In the genomic region with DNA sequence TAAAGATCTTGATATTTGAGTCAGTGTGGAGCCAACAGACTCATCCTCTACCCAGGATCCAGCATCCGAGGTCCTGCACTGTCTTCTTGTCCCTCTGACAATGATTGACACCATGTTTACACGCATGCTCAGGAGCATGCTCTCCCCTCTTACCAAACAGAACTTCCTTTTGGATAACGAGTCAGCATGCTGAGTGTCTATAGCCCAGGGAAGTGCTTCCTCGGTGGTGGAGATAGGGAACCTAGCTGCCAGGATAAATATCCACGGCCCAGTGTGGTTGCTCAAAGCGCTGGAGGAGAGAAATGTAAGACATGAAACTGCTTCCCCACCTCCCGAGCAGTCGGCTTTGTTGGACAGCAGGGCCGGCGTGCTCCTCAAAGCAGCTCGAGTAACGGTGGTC, we compare ENCODE assay signal across 21 mouse cellular contexts.
DNase-seq lines count a peak whose midpoint lies in the region; ATAC-seq and TF ChIP-seq lines count a peak whose summit lies in the region.
"Had no signal": no experiment of that assay in that cellular context is flagged by ENCODE, and none has a peak within 500 bp of the region (broad histone marks: within the 10 kb centered on the region; RNA-seq: fewer than 3 reads in every experiment).

No protein-coding gene starts in this region.

- 45% methylated on average over 12 of the region's 12 CpGs for WGBS in heart, embryonic 12.5 days
- 48% methylated on average over 12 of the region's 12 CpGs for WGBS in liver, embryonic 12.5 days (ENCODE audit: insufficient replicate concordance)
- WGBS in liver, embryonic 11.5 days: 54% methylated on average over 12 of the region's 12 CpGs
- WGBS in heart, embryonic 14.5 days: 48% methylated on average over 12 of the region's 12 CpGs
- 53% methylated on average over 12 of the region's 12 CpGs for WGBS in liver, postnatal 0 days (ENCODE audit: insufficient replicate concordance)

- no peaks in the 10 kb centered on the region for H3K9me3 ChIP-seq in heart, embryonic 12.5 days (replicated peaks)
- no peaks in the 10 kb centered on the region for H3K9me3 ChIP-seq in liver, embryonic 12.5 days (replicated peaks)
- H3K9me3 ChIP-seq in liver, embryonic 11.5 days (ENCODE audit: control insufficient read depth, low read length): no peaks in the 10 kb centered on the region
- no peaks in the 10 kb centered on the region for H3K9me3 ChIP-seq in heart, embryonic 14.5 days (ENCODE audit: control insufficient read depth, low read length)
- H3K9me3 ChIP-seq in liver, postnatal 0 days (ENCODE audit: low read length): no peaks in the 10 kb centered on the region
- H3K9me3 ChIP-seq: forebrain, embryonic 12.5 days; hindbrain, embryonic 15.5 days; neural tube, embryonic 13.5 days had no signal

- DNase-seq in heart, adult 9 months (ENCODE audit: low spot score in 2 of 2): no peak
- no peak for DNase-seq in liver, embryonic 11.5 days (ENCODE audit: low spot score)
- DNase-seq in liver, postnatal 0 days: no peak
- no peak for DNase-seq in adrenal gland, postnatal 14 days
- no peak for DNase-seq in thymus, postnatal 25 days
- DNase-seq: adrenal gland, postnatal 10 days; cerebellum, adult 9-11 months; gastrocnemius, postnatal 36 days; kidney, adult 18-20 months; kidney, postnatal 36 days; lung, adult 2 months; lung, postnatal 36 days; right cerebral cortex, postnatal 25 days; thymus, postnatal 14 days had no signal

- H3K27me3 ChIP-seq in heart, embryonic 12.5 days (replicated peaks): no peaks in the 10 kb centered on the region
- no peaks in the 10 kb centered on the region for H3K27me3 ChIP-seq in liver, embryonic 12.5 days (replicated peaks)
- H3K27me3 ChIP-seq in liver, embryonic 11.5 days (replicated peaks; ENCODE audit: control insufficient read depth, insufficient read depth, low read length): no peaks in the 10 kb centered on the region
- H3K27me3 ChIP-seq in heart, embryonic 14.5 days (ENCODE audit: control insufficient read depth, insufficient read depth, low read length): no peaks in the 10 kb centered on the region
- no peaks in the 10 kb centered on the region for H3K27me3 ChIP-seq in liver, postnatal 0 days (ENCODE audit: insufficient read depth, low read length)
- H3K27me3 ChIP-seq: forebrain, embryonic 12.5 days; hindbrain, embryonic 15.5 days; neural tube, embryonic 13.5 days had no signal

- TF ChIP-seq EP300 in liver, postnatal 0 days (IDR thresholded peaks at IDR 0.05; ENCODE audit: low read depth): no peak

- peak; percentile 64 for ATAC-seq in heart, embryonic 12.5 days (ENCODE audit: insufficient number of reproducible peaks, low FRiP score)
- ATAC-seq in liver, embryonic 12.5 days: no peak
- ATAC-seq in liver, embryonic 11.5 days (replicated peaks; ENCODE audit: low FRiP score): no peak
- no peak for ATAC-seq in heart, embryonic 14.5 days (ENCODE audit: insufficient number of reproducible peaks, insufficient read depth, low FRiP score, low read depth)
- ATAC-seq in liver, postnatal 0 days: peak; percentile 55; the same call in 1 of the 2 replicates

- H3K4me1 ChIP-seq in heart, embryonic 12.5 days (replicated peaks): peaks cover 39% of the 10 kb centered on the region
- H3K4me1 ChIP-seq in liver, embryonic 12.5 days: peaks cover 16% of the 10 kb centered on the region
- H3K4me1 ChIP-seq in liver, embryonic 11.5 days (replicated peaks; ENCODE audit: control insufficient read depth, insufficient read depth, low read length): peaks cover 18% of the 10 kb centered on the region
- H3K4me1 ChIP-seq in heart, embryonic 14.5 days (ENCODE audit: control insufficient read depth in 2 of 2, insufficient read depth in 2 of 2, low read length in 2 of 2): peaks cover 21 to 43% of the 10 kb centered on the region in 2 experiments
- peaks cover 15% of the 10 kb centered on the region for H3K4me1 ChIP-seq in liver, postnatal 0 days (ENCODE audit: insufficient read depth)
- H3K4me1 ChIP-seq: forebrain, embryonic 12.5 days; hindbrain, embryonic 15.5 days; neural tube, embryonic 13.5 days had no signal

- no peak overlapping the region for H3K4me2 ChIP-seq in heart, embryonic 12.5 days
- H3K4me2 ChIP-seq in liver, embryonic 12.5 days: no peak overlapping the region
- H3K4me2 ChIP-seq in liver, embryonic 11.5 days: no peak overlapping the region
- H3K4me2 ChIP-seq in heart, embryonic 14.5 days (ENCODE audit: low read length): no peak overlapping the region
- no peak overlapping the region for H3K4me2 ChIP-seq in liver, postnatal 0 days (ENCODE audit: low read depth, low read length)
- H3K4me2 ChIP-seq: forebrain, embryonic 12.5 days; hindbrain, embryonic 15.5 days; neural tube, embryonic 13.5 days had no signal

- H3K36me3 ChIP-seq in heart, embryonic 12.5 days: no peaks in the 10 kb centered on the region
- H3K36me3 ChIP-seq in liver, embryonic 12.5 days: no peaks in the 10 kb centered on the region
- no peaks in the 10 kb centered on the region for H3K36me3 ChIP-seq in liver, embryonic 11.5 days (ENCODE audit: control insufficient read depth, insufficient read depth, low read length)
- no peaks in the 10 kb centered on the region for H3K36me3 ChIP-seq in heart, embryonic 14.5 days (ENCODE audit: control insufficient read depth, insufficient read depth, low read length)
- H3K36me3 ChIP-seq in liver, postnatal 0 days (replicated peaks; ENCODE audit: insufficient read depth, low read length): no peaks in the 10 kb centered on the region
- H3K36me3 ChIP-seq: forebrain, embryonic 12.5 days; hindbrain, embryonic 15.5 days; neural tube, embryonic 13.5 days had no signal

- TF ChIP-seq CTCF in liver, postnatal 0 days (IDR thresholded peaks at IDR 0.05; ENCODE audit: low read depth): no peak

- peak overlapping the region; percentile 61 for H3K27ac ChIP-seq in heart, embryonic 12.5 days (ENCODE audit: poor library complexity, severe bottlenecking)
- 0 out of 2 replicates have a peak overlapping the region, but pooled peaks have one; percentile 32 for H3K27ac ChIP-seq in liver, embryonic 12.5 days
- no peak overlapping the region for H3K27ac ChIP-seq in liver, embryonic 11.5 days (ENCODE audit: low read depth, low read length)
- peak overlapping the region; percentile 75 to 84 for H3K27ac ChIP-seq in heart, embryonic 14.5 days (replicated peaks in 1 of 2; ENCODE audit: control insufficient read depth in 1 of 2, insufficient read depth in 1 of 2, low read depth in 2 of 2, low read length in 2 of 2)
- H3K27ac ChIP-seq in liver, postnatal 0 days (ENCODE audit: low read depth): peak overlapping the region; percentile 24; the same call in 1 of the 2 replicates
- H3K27ac ChIP-seq: forebrain, embryonic 12.5 days; hindbrain, embryonic 15.5 days; neural tube, embryonic 13.5 days; stomach, postnatal 0 days had no signal

- no peak overlapping the region for H3K9ac ChIP-seq in heart, embryonic 12.5 days
- H3K9ac ChIP-seq in liver, embryonic 12.5 days: no peak overlapping the region
- no peak overlapping the region for H3K9ac ChIP-seq in liver, embryonic 11.5 days (ENCODE audit: low read depth, low read length)
- no peak overlapping the region for H3K9ac ChIP-seq in heart, embryonic 14.5 days (ENCODE audit: low read length)
- H3K9ac ChIP-seq in liver, postnatal 0 days (replicated peaks): no peak overlapping the region
- H3K9ac ChIP-seq: forebrain, embryonic 12.5 days; hindbrain, embryonic 15.5 days; neural tube, embryonic 13.5 days had no signal

- H3K4me3 ChIP-seq in heart, embryonic 12.5 days: no peak overlapping the region
- no peak overlapping the region for H3K4me3 ChIP-seq in liver, embryonic 12.5 days
- H3K4me3 ChIP-seq in liver, embryonic 11.5 days (ENCODE audit: low read depth, low read length): no peak overlapping the region
- no peak overlapping the region for H3K4me3 ChIP-seq in heart, embryonic 14.5 days (ENCODE audit: control insufficient read depth in 1 of 2, insufficient read depth in 1 of 2, low read depth in 1 of 2, low read length in 2 of 2)
- H3K4me3 ChIP-seq in liver, postnatal 0 days (ENCODE audit: low read depth, low read length): no peak overlapping the region
- H3K4me3 ChIP-seq: forebrain, embryonic 12.5 days; hindbrain, embryonic 15.5 days; neural tube, embryonic 13.5 days had no signal

Comparison
In these comparisons a context has a peak if more than half of its experiments do, and no peak if none do; other contexts are left out.
1. ATAC-seq: peak in heart, embryonic 12.5 days (single experiment) and liver, postnatal 0 days (single experiment); none in liver, embryonic 12.5 days (single experiment), liver, embryonic 11.5 days (single experiment) and heart, embryonic 14.5 days (single experiment).